Mouse (Mus musculus): ENCODE data around the gene Tubgcp2. TPM values are rescaled to one million over a fixed set of nuclear protein-coding genes. Genes with fewer than 3 reads are reported as not detected.

The Tubgcp2 gene
- total and polyA plus RNA-seq, 3 experiments, result 42.5 to 50.4 (median 46.7) TPM

GRCm38 (mm10) chr7:140067397-140067796 lies 30.9 kb upstream of the Tubgcp2 start:
- DNase-seq (ENCODE audit: extremely low read depth), result no peak
- Histone ChIP-seq H3K9me3 (replicated peaks; ENCODE audit: low read length) (peaks cover 2% of the 10 kb centered on the region), H3K4me1 (ENCODE audit: control insufficient read depth in 1 of 2, insufficient read depth in 2 of 2) (peaks cover 4 to 13% of the 10 kb centered on the region in 2 experiments; a peak in 3 of 4 replicates), H3K4me2 (ENCODE audit: insufficient read depth, low read depth, poor library complexity, severe bottlenecking) (no peak overlapping the region), H3K36me3 (replicated peaks in 1 of 2; ENCODE audit: control insufficient read depth in 1 of 2, insufficient read depth in 1 of 2, low read length in 1 of 2) (no peaks in the 10 kb centered on the region), H3K4me3 (replicated peaks in 1 of 3; ENCODE audit: low read depth in 2 of 3, low read length in 2 of 3, poor library complexity in 1 of 3) (no peak overlapping the region), H3K79me2 (replicated peaks; ENCODE audit: control insufficient read depth, extremely low read depth, insufficient read depth, poor library complexity, severe bottlenecking) (no peaks in the 10 kb centered on the region), H3K27me3 (replicated peaks) (peaks cover 16% of the 10 kb centered on the region), H3K9ac (ENCODE audit: insufficient read depth, low read depth) (no peak overlapping the region), H3K27ac (ENCODE audit: insufficient read depth, low read depth) (no peak overlapping the region)
- TF ChIP-seq ZNF384 (IDR thresholded peaks at IDR 0.05; ENCODE audit: low read depth, low read length), result no peak
- TF ChIP-seq RAD21 (IDR thresholded peaks at IDR 0.05; ENCODE audit: low read depth, low read length), result no peak
- no peak for TF ChIP-seq NRF1 (IDR thresholded peaks at IDR 0.05; ENCODE audit: low read depth, low read length)
- dilution Hi-C loops (cut with MboI; ENCODE audit: extremely low pct_ligation_motif_present, extremely low pct_unique_long_range_greater_than_20kb, low sequenced_read_pairs) (no loop called here), in situ Hi-C loops (cut with MboI; ENCODE audit: low pct_ligation_motif_present, low pct_unique_long_range_greater_than_20kb, low sequenced_read_pairs) (loop anchor here (10.0 kb wide), 1 partner anchor 163 kb away; no protein-coding TSS in a partner anchor)

GRCm38 (mm10) chr7:140063092-140063491 lies 26.6 kb upstream of the Tubgcp2 start:
- dilution Hi-C loops (cut with MboI; ENCODE audit: extremely low pct_ligation_motif_present, extremely low pct_unique_long_range_greater_than_20kb, low sequenced_read_pairs), result no loop called here
- Histone ChIP-seq H3K79me2 (replicated peaks; ENCODE audit: control insufficient read depth, extremely low read depth, insufficient read depth, poor library complexity, severe bottlenecking) (no peaks in the 10 kb centered on the region), H3K27me3 (replicated peaks) (peaks cover 11% of the 10 kb centered on the region)

GRCm38 (mm10) chr7:140062307-140062706 lies 25.8 kb upstream of the Tubgcp2 start:
- dilution Hi-C loops (cut with MboI; ENCODE audit: extremely low pct_ligation_motif_present, extremely low pct_unique_long_range_greater_than_20kb, low sequenced_read_pairs) (no loop called here), in situ Hi-C loops (cut with MboI; ENCODE audit: low pct_ligation_motif_present, low pct_unique_long_range_greater_than_20kb, low sequenced_read_pairs) (loop anchor here (10.0 kb wide), 1 partner anchor 158 kb away; no protein-coding TSS in a partner anchor)
- H3K9ac ChIP-seq (ENCODE audit: insufficient read depth, low read depth), result no peak overlapping the region
- no peak overlapping the region for H3K4me3 ChIP-seq (replicated peaks in 1 of 3; ENCODE audit: low read depth in 2 of 3, low read length in 2 of 3, poor library complexity in 1 of 3)
- peaks cover 2% of the 10 kb centered on the region for H3K9me3 ChIP-seq (replicated peaks; ENCODE audit: low read length)
- no peaks in the 10 kb centered on the region for H3K79me2 ChIP-seq (replicated peaks; ENCODE audit: control insufficient read depth, extremely low read depth, insufficient read depth, poor library complexity, severe bottlenecking)
- DNase-seq (ENCODE audit: extremely low read depth), result no peak
- no peak overlapping the region for H3K27ac ChIP-seq (ENCODE audit: insufficient read depth, low read depth)
- H3K36me3 ChIP-seq (replicated peaks in 1 of 2; ENCODE audit: control insufficient read depth in 1 of 2, insufficient read depth in 1 of 2, low read length in 1 of 2), result no peaks in the 10 kb centered on the region
- no peak overlapping the region for H3K4me2 ChIP-seq (ENCODE audit: insufficient read depth, low read depth, poor library complexity, severe bottlenecking)
- TF ChIP-seq CTCF (conservative IDR thresholded peaks at IDR 0.05 in 1 of 2, IDR thresholded peaks at IDR 0.05 in 1 of 2; ENCODE audit: low read depth in 2 of 2, low read length in 2 of 2) (peak in 1 of 2 experiments; percentile 50; a peak in 2 of 4 replicates), NELFE (IDR thresholded peaks at IDR 0.05; ENCODE audit: low read depth, low read length) (no peak), RAD21 (IDR thresholded peaks at IDR 0.05; ENCODE audit: low read depth, low read length) (peak; percentile 22), ZC3H11A (IDR thresholded peaks at IDR 0.05; ENCODE audit: low read depth, low read length) (no peak), SMC3 (IDR thresholded peaks at IDR 0.05; ENCODE audit: low read depth, low read length) (peak; percentile 44), MAFK (IDR thresholded peaks at IDR 0.05; ENCODE audit: insufficient replicate concordance, low read length) (no peak)
- H3K4me1 ChIP-seq (ENCODE audit: control insufficient read depth in 1 of 2, insufficient read depth in 2 of 2), result peaks cover 0 to 10% of the 10 kb centered on the region in 2 experiments; a peak in 3 of 4 replicates
- peaks cover 7% of the 10 kb centered on the region for H3K27me3 ChIP-seq (replicated peaks)

More at GRCm38 (mm10) chr7:140063092-140063491, 26.6 kb upstream of the Tubgcp2 start:
- no peaks in the 10 kb centered on the region for H3K36me3 ChIP-seq (replicated peaks in 1 of 2; ENCODE audit: control insufficient read depth in 1 of 2, insufficient read depth in 1 of 2, low read length in 1 of 2)
- H3K9me3 ChIP-seq (replicated peaks; ENCODE audit: low read length), result peaks cover 2% of the 10 kb centered on the region
- no peak overlapping the region for H3K4me3 ChIP-seq (replicated peaks in 1 of 3; ENCODE audit: low read depth in 2 of 3, low read length in 2 of 3, poor library complexity in 1 of 3)
- no peak overlapping the region for H3K4me2 ChIP-seq (ENCODE audit: insufficient read depth, low read depth, poor library complexity, severe bottlenecking)
- in situ Hi-C loops (cut with MboI; ENCODE audit: low pct_ligation_motif_present, low pct_unique_long_range_greater_than_20kb, low sequenced_read_pairs), result loop anchor here (10.0 kb wide), 1 partner anchor 158 kb away; no protein-coding TSS in a partner anchor
- H3K4me1 ChIP-seq (ENCODE audit: control insufficient read depth in 1 of 2, insufficient read depth in 2 of 2), result peaks cover 0 to 10% of the 10 kb centered on the region in 2 experiments; a peak in 2 of 4 replicates
- H3K27ac ChIP-seq (ENCODE audit: insufficient read depth, low read depth), result no peak overlapping the region
- H3K9ac ChIP-seq (ENCODE audit: insufficient read depth, low read depth), result no peak overlapping the region
- peak; percentile 92 for DNase-seq (ENCODE audit: extremely low read depth)
- TF ChIP-seq RCOR1 (conservative IDR thresholded peaks at IDR 0.05; ENCODE audit: low read depth, low read length) (no peak), ZC3H11A (IDR thresholded peaks at IDR 0.05; ENCODE audit: low read depth, low read length) (0 out of 2 replicates have a peak, but pooled peaks have one; percentile 11), IRF4 (IDR thresholded peaks at IDR 0.05; ENCODE audit: low read depth, low read length) (peak; percentile 37; the same call in 1 of the 2 replicates), JUND (conservative IDR thresholded peaks at IDR 0.05; ENCODE audit: low read depth, low read length) (0 out of 2 replicates have a peak, but pooled peaks have one; percentile 27), E2F4 (IDR thresholded peaks at IDR 0.05; ENCODE audit: insufficient replicate concordance, low read depth, low read length) (no peak), POLR2AphosphoS2 (IDR thresholded peaks at IDR 0.05; ENCODE audit: low read depth, low read length) (no peak), CTCF (conservative IDR thresholded peaks at IDR 0.05 in 1 of 2, IDR thresholded peaks at IDR 0.05 in 1 of 2; ENCODE audit: low read depth in 2 of 2, low read length in 2 of 2) (peak; percentile 58 to 85), TBP (conservative IDR thresholded peaks at IDR 0.05; ENCODE audit: low read depth, low read length) (0 out of 2 replicates have a peak, but pooled peaks have one; percentile 29), POLR2A (IDR thresholded peaks at IDR 0.05; ENCODE audit: low read depth, low read length) (0 out of 2 replicates have a peak, but pooled peaks have one; percentile 24), SMC3 (IDR thresholded peaks at IDR 0.05; ENCODE audit: low read depth, low read length) (peak; percentile 89), PAX5 (IDR thresholded peaks at IDR 0.05; ENCODE audit: low read length) (no peak), RAD21 (IDR thresholded peaks at IDR 0.05; ENCODE audit: low read depth, low read length) (peak; percentile 79)

Measured in CH12.LX (cell line).